Mouse (Mus musculus) cerebellum, adult (tissue): ENCODE measurements around the gene Anks1b.

ENCODE experiments used
- ATAC-seq: cut with Nextera tagmentation; 2 replicates; pipeline ENCODE4 v1.9.2; 2017; ENCODE audit warnings: mild to moderate bottlenecking, moderate library complexity, mixed read lengths; ENCODE audit not compliant: insufficient number of reproducible peaks, low FRiP score, low TSS enrichment

The Anks1b gene

DNA sequence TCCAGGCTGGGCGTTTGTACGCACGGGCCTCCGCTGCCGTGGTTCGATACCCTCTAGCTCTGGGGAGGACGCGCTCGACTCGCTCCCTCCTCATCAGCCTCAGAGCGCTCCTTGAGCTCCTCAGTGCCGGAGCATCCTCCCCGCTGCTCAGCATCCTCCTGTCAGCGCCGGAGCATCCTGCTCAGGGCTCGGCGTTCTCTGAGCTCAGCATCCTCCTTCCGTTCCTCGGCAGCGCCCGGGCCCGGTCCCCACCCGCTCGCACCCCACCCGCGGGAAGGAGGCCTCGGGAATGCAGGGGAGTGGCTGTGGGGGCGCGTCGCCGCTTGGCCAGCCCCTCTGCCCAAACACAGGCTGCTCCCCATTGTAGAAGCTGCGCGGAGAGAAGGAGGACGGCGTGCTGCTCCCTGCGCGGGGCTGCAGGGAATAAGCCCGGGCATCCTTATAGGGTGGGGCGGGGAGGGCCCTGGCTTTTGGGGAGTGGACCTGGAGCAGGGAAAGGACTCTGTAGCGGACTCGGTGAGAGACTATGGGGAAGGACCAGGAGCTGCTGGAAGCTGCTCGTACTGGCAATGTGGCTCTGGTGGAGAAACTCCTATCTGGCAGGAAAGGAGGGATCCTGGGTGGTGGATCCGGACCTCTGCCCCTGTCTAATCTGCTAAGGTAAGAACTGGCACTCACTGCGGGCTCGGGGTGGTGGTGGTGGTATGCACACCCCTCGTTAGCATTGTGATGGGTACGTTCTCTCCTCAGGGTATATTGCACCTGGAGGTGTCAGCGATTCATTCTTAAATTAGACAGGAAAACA lies at the start of gene Anks1b:
Gene Anks1b (plus strand): TSS at position 364 of the 805 bp plus-strand sequence.
- ATAC-seq, result peak; percentile 79

DNA sequence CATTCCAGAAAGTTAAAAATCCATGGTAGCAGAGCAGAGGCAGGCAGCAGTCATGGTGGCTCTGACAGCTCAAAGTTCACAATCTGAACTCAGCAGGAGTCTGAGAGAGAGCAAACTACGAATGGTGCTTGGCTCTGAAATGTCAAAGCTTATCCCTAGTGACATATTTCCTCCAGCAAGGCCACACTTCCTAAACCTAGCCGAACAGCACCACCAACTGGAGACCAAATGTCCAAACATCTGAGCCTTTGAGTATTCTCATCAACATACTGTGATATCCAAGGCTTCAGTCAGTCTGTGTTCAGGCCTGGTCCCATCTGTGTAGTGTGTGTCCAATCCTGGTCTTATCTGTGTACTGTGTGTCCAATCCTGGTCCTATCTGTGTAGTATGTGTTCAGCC lies 49.4 kb upstream of the Anks1b start:
- no peak for ATAC-seq

DNA sequence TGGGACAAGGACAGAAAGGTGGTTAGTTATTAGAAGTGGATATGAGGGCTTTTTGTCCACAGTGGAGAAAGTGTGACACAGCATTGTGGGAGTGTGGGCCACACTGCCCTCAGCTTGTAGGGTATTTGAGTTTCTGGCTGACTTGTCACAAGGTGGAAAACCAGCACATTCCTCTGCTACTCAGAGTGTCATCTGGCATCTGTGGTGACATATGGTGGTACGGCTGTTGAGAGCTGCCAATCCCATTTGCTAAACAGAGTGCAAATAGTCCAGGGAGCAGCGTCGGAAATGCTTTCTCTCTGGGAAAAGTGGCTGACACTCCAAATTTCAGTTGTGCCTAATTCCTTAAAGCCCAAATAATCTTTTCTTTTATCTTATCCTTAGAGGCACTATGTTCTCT lies 46.4 kb upstream of the Anks1b start:
- ATAC-seq, result peak; percentile 97

DNA sequence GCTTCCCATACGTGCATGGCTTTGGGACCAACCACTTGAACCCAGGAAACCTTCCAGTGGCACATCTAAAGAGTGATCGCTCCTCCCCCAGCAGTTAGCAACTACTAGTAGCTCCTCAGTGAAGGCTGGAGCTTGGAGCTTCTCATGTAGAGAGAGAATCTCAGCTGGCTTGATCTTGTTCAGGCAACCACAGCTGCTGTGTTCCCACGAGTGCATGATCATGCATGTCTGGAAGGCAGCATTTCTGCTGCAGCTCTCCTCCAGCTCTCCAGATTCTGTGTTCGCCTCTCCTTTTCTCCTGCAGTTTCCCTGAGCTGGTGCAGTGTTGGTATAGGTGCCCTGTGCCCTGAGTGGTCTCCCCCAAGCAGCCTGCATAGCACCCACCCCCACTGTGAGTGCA lies 41.0 kb upstream of the Anks1b start:
- ATAC-seq, result no peak

DNA sequence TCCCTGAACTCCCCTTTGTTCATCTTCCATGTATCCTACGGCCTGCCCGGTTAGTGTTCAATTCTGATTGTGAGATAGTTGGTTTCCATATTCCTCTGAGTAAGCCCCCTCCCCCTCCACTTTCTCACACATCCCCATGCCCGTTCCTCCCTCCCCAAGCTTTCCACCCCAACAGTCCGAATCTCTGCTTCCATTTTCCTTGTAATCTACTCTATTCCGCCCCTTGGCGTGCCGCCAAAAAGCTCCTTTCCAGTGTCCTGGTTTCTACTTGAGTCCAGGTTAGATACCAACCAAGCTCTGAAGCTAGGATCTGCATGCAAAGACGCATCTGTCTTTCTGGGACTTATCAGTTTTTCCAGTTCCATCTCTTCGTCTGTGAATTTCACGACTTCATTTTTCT lies 40.1 kb upstream of the Anks1b start:
- ATAC-seq, result no peak

DNA sequence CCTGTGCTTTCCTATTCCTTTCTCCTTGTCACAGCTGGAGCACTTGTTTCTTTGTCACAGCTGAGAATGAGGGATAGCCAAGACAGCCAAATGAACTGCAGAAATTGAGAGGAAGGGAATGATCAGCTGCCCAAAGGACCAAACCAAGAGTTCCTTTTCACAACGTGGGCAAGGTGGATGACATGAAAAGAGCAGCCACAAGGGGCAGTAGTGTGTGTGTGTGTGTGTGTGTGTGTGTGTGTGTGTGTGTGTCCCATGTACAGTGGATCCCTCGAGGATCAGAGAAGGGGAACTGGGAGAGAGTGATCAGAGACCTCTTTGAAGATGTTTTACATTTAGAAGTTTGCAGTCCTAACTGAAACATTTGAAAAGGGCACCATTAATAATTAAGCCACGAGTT lies 35.8 kb upstream of the Anks1b start:
- no peak for ATAC-seq

DNA sequence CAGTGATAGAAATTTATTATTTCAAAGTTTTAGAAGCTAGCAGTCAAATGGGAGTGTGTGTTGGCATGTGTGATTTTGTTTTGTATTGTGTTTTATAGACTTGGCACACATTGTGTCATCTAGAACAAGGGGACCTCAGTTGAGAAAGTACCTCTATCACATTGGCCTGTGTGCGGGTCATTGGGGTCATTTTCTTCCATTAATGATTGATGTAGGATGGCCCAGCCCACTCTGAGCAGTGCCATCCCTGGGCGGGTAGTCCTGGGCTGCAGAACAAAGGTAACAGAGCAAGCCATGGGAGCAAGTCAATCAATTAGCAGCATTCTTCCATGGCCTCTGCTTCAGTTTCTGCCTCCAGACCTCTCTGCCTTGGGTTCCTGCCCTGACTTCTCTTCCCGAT lies 34.5 kb upstream of the Anks1b start:
- no peak for ATAC-seq

DNA sequence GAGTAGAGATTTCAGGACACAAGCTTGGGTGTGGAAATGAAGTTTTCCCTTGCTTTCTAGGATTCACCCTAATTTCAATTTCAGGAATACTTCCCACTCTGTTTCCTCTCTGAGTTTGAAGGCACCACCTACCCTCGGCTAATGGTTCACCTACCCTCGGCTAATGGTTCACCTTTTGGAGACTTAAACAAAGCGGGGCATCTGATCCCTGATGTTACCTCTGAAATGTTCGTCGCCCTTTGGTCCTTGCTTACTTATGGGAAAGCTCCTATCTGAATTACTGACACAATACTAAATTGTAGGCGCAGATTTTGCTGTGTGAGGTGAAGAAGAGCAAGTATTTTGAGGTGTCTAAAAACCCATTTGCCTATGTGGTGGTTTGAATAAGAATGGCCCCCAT lies 22.4 kb upstream of the Anks1b start:
- no peak for ATAC-seq

DNA sequence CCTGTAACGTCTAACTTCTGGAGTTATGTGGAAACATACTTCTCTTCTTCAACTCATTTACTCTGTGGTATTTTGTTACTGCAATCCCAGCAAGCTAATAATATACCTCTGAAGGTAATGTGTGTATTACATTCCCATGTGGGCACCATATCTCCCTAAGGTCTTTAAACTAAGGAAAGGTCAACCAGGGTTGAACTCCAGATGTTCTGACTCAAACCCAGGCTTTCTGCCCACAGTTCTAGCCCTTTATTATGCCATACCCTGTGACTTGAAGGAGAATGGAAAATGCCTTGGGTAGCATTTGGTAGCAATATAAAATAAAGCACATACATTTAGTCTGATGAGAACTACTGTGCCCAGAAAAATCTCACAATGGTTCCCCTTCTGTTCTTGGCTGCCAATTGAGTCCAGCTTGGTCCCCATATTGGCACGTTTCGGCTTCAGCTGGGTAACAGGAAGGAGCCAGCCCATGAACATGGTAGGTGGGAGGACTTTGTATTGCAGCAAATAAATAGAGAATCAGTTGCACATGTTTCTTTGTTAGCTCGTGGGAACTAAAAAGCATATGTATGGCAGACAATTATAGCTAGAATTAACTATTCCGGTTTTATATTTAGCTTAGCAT lies 17.9 kb upstream of the Anks1b start:
- no peak for ATAC-seq

DNA sequence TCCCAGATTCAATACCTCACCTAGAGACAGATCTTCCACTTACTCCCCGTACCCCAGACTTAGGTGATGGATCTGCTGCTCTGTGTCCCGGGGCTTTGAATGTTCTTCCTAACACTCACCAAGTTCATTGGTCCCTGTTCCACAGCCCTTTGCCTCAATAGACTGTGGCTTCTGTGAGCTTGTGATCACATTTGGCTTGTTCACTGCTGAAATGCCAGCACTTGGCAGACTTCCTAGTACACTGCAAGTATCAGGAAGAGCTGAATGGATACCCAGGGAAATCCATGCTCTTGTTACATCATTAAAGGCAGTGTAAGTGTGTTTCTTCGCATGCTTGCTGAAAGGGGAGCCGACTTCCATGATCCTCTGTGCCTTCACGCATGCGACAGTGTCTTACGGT lies 17.0 kb upstream of the Anks1b start:
- peak; percentile 80 for ATAC-seq

DNA sequence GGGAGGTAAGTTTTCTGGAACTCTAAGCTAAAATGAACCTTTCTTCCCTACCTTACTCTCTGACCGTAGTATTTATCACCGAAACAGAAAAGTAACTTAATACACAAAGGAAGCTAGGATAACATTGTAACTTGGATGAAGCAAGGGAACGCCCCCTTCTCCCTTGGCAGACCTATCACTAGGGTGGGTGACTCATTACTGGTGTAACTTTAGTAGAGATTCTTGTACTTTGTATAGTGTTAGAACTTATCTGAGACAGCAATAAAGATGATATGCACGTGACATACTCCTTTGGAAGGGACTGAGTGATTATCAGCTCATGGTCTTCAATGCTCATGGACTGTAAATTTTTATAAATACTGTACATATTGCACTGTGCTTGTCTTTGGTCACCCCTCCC lies 5.1 kb upstream of the Anks1b start:
- no peak for ATAC-seq

DNA sequence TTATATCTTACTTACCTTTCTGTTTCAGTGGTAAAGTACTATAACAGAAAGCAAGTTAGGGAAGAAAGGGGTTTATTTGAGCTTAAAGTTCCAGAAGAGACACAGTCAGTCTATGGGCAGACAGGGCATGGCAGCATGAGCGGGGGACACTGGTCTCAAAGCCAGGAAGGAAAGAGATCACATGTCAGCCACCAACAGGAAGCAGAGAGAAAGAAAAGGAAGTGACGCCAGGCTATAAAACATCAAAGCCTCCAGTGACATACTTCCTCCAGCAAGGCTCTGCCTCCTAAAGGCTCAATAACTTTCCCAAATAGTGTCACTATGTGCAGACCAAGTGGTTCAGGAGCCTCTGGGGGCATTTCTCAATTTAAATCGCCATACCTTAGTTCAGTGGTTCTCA lies 4.5 kb upstream of the Anks1b start:
- no peak for ATAC-seq

DNA sequence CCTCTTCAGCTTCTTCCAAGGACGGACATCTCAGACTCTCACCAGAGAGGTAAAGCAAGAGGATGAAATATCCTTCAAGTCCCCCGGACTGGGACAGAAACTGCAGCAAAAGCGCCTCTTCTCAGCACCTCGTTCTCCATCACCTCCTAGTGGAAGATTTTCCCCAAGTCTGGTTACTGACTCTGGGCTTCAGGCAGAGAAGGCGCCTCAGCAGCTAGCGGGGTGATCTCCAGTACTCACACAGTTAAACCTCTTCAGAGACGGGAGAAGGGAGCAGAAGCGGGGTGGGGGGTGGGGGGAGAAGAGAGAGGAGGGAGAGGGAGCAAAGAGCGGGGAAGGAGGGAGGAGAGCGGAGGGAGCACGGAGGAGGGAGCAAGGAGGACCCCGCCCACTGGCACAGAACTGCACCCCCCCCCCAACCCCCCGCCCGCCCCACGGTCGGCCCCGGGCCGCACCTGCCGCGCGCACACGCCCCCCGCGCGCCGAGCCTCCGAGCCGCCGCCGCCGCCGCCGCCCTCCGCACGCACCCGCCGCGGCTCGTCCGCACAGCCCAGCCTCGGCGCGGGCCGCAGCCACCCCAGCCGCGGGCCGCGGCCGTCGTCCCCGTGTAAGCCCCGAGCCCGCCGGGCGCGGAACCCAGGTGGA lies 686 bp upstream of the Anks1b start:
- peak; percentile 89 for ATAC-seq

DNA sequence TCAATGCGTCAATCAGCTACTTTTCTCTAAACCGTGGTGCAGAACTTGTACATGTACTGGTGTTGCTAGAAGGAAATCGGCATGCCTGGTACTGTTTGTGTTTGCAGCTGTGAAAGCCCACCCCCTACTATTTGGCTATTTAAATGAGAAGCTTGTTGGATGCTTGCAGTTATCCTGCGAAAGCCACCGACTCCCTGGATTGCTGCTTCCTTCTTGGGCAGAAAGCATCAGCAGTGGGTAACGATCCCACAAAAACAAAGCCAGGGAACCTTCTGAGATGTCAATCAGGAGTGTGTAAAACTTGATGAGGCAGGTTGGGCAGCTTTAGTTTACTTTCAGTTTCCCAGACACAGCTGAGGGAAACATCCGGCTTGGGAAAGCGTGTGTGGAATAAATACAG lies 727 bp downstream of the Anks1b start:
- ATAC-seq, result no peak

DNA sequence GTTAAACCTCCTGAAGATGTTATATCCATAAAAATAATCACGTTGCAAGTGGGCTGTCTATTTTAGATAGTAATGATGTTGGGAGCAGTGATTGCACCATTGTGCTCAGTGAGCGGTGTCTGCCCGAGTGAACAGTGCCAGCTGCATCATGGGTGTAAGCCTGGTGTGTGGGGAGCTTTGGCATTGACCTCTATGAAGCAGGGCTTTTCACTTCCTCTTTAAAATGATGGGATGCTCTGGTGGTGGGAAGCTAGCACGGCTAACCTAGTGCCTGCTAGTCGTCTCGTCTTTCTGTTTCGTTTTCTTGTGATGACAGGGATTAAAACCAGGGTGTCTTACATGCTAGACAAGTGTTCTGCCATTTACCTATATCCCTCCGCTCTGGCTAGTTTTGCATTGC lies 10.3 kb downstream of the Anks1b start:
- ATAC-seq, result no peak; the same call in 1 of the 2 replicates

DNA sequence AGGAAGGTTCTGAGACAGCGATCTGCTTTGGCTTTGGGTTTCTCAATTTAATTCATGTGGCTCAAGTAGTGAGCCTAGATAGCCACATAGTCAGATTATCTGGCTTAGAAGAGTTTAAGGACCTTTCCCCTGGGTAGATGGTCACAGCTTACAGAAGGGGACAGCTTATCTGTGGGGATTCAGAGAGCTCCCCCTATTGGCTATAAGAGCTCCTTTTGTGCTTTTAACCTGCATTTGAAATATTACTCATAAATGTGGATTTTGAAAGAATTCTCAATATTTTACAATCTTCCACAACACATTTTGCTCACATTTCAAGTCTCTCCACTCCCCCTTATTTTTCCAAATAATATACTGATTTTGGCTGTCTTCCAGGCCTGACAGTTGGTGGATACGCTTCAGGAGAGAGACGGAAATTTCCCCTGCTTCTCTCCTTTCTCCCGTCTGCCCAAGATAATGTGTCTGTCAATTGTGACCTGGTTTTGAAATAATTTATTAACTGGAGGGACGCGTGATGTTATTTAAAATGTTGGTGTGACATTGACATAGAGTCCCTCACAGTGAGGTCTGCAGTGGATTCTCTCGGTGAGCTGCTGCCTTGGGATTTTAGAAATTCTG lies 29.5 kb downstream of the Anks1b start:
- ATAC-seq, result peak; percentile 74

DNA sequence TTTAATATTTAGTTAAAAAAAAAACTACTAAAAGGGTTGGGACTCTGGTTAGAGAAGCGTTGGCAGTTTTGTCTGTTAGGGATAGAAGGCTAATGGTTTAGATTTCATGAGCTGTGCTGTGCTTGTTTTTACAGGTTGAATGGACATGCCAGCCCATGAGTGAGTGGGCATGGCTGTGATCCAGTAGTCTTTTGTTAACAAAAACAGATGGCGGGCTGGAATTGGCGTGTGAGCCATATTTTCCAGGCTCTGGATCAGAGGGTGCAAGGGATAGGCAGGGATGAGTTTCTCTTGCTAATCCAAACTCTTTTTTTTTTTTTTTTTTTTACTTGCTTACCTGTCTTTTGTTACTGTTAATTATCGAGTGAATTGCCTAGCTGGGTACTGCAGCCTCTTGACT lies 38.6 kb downstream of the Anks1b start:
- ATAC-seq, result peak; percentile 82

DNA sequence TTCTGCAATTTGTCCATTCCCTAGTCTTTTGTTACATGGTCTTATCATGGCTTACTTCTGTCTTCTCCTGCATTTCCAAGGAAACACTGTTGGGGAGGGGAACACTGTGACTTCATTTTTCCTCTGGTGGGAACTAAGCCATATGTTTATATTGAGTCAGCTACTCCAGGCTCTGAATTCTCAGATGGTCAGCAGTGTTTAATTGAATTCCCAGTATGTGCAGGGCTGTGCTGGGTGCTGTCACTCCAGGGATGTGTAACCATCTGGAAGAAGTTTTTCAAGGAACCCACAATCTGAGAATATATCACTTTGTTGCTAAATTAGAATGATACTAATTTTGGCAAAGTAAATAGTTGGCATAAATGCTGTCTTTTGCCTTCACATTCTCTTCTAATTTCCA lies 39.9 kb downstream of the Anks1b start:
- no peak for ATAC-seq

DNA sequence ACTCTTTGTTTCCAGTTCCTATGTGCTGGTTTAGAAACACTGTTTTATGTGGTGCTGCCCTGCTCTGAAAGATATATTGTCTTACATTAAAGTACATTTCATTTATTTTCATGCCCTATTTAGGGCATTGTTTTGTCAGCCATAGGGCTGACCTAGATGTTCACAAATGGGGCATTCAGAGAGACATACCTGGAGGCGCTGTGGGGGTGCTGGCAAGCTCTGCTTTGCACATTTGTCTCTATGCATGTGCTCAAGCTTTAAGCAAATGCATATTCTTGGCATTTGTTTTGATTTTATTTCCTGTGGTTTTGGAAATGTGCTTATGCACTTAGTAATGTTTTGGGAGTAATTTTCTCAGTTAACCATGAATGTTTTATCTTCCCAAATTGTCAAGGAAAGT lies 43.8 kb downstream of the Anks1b start:
- peak; percentile 95 for ATAC-seq

DNA sequence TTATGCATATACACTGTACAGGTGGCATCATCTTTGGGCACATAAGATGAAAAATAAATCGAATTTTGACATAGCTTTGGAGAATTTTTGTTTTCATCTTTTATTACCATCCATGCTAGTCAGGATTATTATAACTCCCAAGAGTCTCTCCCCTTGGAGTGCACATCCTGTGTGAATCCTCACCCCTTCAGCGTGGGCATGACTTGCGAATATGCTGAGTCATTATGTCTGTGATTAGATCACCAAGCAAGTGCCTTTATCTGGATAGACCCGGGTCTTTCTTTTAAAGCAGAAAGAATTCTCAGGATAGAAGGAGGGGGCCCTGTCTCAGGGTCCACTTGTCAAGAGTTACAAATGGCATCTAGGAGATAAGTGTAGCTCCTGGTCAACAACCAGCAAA lies 48.7 kb downstream of the Anks1b start:
- ATAC-seq, result no peak

DNA sequence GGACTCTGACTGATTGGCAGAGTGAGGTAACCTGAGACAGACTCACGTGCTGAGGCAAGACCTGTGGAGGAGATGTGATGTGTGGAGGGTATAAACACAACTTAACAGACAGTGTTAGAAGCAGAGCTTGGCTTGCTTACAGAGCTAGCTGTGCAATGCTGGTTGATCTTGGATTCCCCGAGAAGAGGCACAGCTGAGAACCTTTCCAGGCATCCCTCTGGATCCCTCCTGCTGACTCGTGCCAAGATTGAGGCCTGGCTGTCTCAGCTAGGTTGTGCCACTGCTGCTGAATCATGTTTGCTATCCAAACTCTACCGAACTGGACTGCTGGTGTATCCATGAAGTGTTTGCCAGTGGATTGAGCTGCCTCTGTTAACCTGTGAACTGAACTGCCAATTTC lies 68.9 kb downstream of the Anks1b start:
- ATAC-seq, result no peak
